Mouse (Mus musculus) ovary, adult 18-20 months (tissue): ENCODE measurements at regions not wholly inside any gene's neighbourhood (a gene's known extent, or its start where the extent isn't known, plus 50 kb on each side); places are given as distances from the start of the nearest gene placed in this dataset.

Experiments used
- DNase-seq: peaks from one replicate; pipeline ENCODE4 v3.0.0; 2022; ENCODE audit warnings: low spot score, mixed read lengths

DNA sequence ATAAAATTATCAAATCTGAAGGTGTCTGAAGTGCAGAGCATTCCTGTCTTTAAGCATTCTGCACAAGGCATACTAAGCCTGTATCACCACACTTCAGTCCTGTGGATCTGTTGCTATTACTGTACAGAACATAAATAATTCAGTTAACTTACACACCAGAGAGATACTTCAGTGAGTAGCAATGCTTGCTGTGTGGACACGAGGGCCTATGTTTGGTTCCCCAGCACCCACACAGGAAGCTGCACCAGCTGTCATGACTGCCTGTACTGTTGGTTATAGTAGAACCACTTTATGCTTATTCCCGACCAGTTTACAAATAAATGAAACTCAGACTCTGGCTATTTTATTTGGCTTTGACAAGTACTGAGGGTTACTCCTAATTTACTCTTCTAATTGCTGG lies 271.7 kb downstream of the Slc30a10 start:
- no peak for DNase-seq

DNA sequence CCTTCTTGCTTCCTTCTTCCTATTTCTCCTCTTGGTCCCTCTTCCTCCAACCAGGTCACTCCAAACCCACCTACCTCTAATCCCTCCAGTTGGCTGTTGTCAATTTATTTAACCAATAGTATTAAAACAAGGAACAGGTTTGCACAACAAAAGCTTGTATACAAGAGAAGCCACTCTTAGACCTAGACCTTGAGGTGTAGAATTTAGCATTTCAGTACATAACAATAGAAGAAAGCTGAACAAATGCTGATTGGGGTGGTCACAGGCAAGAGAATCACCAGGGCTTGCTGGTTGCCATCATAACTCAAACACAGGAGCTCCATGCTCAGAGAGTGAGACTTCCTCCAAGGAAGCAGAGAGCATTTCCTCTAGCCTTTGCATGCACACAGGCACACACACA lies 272.2 kb downstream of the Slc30a10 start:
- no peak for DNase-seq

DNA sequence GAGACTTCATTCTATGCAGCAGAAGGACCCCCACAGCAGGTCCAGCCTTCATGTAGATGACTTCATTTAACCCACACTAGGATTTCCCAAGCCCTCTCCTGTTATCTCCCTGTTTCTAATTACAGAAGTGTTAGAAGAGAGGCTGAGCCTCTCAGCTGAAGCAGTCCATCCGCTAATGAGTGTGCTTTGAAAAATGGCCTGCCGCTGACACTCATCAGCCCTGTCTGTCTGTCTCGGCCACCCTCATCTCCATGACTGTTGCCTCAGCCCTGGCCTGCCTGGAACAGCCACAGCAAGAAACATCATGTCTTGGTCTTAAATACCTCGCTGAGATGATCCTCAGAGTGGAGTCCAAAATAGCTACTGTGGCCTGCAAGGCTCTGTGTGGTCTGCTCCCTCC lies 273.1 kb downstream of the Slc30a10 start:
- no peak for DNase-seq

DNA sequence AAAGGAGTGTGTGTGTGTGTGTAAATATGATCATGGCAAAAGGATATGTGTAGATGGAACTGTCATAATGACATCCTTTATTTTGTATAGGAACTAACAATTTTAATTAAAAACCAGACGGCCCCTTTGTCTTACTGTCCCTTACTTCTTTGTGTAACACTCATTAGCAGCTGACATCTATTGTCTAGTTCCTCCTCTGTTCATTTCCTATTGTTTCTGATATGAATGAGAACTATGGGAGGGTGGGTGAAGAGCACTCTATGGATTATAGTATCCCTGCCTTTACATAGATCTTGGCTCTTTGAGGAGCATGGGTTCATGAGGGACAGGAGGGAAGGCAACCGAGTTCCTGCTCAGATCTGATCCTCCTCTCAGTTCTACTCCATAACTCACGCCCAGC lies 273.8 kb downstream of the Slc30a10 start:
- no peak for DNase-seq

DNA sequence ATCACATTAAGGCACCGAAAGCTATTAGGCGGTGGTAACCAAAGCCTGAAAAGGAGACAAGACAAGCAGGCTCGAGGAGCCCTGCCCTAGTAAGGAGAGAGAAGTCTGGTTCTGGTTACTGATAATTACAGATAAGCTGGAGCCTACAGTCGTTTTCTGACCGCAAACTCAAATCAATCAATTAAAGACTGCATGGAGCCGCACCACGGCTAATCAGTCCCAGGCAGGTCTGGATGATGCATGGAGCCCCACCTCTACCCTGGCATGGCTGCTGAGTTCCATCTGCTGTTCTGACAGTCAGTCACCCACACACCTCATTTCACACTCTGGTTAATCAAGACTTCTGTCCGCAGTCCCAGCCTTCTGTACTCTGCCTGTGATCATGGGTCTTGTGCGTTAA lies 276.4 kb downstream of the Slc30a10 start:
- no peak for DNase-seq

DNA sequence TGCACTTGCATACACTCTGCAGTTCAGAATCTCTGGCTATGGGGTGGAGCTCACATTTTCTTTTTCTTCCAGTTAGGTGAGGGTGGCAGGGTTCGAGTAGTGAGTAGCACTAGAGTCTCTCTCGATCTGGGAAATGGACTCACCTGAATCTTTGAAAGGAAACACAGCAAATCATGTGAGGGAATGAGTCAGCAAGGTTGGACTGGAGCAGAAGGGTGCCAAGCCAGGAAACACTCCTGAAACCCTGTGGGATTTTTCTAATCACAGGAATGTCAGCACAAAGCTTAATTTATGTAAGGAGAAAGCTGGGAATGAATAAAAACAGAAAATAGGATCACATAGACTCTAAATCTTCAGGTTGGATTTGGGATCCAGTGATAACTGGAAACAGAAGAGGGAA lies 282.1 kb downstream of the Slc30a10 start:
- DNase-seq, result no peak

DNA sequence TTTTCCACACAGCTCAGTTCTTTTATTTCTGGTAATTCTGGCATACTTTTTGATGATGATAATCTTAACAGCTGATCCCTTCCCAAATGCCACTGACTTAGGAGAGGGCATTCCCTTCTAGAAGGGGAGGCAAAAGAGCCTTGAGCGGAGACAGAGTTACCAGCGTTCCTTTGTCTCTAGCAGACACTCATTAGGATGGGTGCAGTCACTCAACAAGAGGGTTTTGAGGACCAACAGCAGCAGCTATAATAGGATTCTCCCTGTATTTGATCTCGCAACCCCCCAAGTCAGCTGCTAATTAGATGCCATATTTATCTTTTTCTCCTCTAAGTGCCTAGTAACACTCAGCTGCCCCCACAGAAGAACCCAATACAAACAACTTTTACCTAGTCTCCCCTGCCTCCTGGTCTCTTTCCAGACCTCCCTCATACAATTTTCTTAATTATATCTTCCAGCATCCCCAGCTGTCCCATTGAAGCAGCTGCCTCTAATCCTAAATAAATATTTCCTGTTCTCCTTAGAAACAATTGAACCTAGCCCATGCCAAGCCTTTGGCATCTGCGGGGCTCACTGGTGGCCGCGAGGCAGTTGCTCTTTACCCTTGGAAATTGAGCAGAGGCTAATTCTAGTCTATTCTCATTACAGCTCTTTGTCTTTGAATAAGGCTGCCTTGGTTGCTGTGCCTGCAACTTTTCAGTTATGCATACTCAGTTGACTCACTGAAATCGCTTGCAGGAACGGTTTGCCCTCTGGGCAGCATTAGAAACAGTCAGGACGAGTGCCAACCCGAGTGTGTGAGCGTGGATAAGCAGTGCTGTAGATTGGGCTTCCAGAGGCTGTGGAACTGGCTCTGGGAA lies 286.6 kb downstream of the Slc30a10 start:
- no peak for DNase-seq

DNA sequence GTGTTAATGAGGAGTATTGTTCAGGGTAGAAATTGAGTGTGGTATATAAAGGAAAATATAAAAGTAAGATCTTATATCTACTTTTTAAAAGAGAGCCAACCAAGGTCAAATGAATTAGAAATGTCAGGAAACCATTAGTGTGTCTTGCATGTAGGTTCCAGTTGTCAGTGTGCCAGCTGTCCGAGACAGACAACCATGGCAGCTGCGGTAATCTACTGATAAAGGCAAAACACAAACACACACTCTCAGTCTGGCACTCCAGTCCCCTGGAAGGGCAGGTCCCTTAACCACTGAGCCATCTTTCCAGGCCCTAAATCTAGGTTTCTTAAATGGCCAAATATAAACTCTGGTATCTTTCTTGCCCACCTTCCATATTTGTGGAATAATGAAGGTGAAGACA lies 294.6 kb downstream of the Slc30a10 start:
- no peak for DNase-seq

DNA sequence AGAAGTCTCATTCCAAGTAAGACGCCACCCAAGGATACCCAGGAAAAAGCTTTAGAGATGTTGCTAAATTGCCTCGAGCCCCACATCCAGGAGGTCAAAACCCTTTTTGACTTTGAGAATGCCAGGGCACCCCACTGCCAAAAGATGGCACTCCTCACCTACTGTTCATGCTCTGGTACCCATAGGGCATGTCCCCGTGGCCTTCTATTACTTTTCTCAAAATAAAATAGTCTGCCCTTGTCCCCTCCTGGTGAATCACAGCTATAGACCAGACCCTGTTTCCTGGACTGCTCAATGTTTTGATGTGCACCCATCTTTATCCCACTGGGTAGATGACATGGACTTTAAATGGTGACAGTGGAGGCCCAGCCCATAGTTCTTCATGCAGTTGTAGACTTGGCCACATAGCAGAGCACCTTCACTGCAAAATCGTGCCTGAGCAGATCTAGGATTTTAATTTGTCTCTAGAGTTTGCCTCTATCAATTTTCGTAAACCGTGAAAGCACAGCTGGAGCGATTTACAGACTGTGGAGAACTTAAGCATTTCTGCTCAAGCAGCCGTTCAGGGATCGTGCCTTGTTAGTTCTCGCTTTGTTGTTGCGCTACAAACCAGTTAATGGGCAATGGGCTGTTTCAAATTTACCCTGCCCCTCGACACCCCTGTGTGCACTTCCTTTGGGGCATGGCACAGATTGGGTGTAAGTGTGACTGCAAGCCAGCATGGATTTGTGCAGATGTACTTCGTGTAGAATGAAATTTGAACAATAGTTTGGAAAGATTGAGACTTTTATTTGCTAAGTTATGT lies 300.0 kb downstream of the Slc30a10 start:
- DNase-seq, result no peak

DNA sequence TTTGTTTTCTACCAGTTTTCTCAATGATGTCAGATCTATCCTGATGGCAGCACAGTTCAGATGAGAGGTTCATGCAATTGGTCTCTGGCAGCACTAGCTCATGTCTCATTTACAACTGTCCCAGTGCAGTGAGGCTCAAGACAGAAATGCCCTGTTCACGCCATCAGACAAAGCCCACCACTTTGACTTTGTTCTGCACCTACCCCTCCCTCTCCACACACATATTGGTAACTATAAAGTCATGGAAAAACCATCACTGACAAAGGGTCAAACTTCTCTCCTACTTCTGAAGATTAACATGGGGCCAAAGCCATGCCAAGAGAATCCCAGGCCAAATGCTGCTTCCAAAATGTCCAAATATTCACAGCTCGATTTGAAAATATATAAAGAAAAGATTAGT lies 302.7 kb downstream of the Slc30a10 start:
- no peak for DNase-seq

DNA sequence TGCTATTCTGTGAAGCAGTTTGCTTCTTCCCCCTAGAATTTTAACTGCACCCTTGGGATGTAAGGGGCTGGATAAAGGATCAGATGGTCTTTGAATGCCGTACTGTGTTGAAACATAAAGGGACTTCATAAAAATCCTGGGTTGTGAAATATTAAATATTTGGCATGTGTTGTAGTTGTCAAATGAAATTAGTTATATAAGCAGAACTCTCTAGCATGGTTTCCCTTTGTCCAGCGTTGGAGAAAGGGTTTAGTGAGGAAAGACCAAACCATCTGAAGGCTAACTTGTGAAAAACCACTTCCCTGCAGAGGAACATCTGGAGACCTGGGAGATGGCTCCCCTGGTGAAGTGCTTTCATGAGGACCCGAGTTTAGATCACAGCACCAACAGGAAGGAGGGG lies 319.6 kb downstream of the Slc30a10 start:
- DNase-seq, result no peak

DNA sequence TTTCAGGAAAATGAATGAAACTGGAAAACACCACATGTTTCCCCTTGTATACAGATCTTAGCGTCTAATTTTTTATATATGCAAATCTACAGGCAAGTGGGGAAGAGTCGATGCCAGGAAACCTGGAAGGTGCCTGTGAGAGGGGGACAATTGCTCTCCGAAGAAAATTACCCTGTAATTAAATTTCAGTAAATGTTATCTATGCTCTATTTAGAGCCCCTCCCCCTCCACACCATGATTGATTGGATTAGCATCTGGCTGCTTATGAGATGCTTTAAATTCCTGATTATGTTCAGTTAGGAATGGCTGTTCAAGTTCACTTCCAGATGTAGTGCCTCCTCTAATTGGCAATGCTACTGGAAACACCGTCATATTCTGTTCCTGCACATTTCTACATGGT lies 325.0 kb downstream of the Slc30a10 start:
- DNase-seq, result no peak

DNA sequence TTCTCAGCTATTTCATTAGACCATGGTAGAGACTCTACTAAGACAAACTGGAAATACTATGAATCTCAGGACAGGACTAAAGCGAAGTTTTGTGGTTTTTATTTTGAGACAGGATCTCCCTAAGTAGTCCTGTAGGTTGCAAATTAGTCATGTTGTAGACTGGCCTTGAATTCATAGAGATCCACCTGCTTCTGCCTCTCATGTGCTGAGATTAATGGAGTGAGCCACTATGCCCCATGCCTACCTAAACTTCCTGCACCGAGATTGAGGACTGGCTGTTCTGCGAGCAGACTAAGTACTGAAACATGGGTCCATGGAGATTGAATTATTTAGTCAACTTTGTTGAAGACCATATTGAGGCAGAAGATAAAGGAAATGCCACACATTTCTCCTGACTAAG lies 315.0 kb downstream of the Lyplal1 start:
- DNase-seq, result no peak

DNA sequence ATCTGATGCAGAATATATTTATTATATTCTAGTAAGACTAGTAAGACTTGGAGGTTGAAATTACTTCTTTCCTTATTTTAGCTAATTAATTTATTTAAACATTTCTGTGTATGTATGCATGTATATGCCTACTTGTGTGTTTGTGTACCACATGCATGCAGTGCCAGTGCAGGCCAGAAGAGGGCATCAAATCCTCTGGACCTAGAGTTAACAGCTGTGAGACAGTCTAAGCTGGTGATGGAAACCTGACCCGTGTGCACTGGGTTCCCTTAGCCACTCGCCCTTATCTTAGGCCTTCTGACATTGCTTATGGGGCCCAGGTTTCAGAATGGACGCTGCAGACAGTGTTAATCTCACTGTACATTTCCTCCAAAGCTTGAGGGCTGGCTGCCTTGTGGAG lies 302.2 kb downstream of the Lyplal1 start:
- no peak for DNase-seq

DNA sequence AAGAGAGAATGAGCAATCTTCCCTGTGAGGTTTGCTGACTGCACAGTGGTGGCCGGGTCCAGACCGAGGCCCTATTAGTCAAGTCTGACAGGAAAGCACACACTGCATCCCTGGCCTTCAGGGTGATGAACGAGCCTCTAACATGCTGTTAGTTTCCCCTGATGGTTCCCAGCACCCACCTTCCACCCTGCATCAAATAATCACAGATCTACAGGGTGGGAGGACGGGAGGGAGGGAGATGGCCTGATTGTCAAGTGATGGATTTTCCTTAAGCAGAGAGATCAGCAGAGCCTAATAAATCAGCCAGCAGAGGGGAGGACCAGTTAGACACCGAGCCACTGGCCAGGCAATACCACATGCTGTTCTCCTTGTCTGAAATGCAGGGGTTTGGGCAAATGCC lies 298.1 kb downstream of the Lyplal1 start:
- no peak for DNase-seq

DNA sequence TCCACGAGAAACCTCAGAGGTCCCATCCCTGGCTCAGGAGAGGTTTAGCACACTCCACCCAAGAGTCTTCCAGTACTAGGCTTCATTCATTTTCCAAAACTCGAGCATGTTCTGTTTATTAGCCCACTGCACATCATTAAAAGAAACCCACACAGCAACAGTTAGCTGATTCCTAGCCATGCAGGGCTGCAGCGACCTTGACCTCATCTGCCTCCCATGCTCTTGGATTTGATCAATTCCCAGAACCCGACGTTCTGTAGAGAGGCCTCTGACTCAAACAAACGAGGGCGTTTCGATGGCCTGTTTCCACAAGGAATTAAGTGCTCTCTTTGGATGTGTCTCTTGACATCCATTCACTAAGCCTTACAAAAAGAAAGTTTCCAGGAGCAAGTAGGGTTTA lies 294.9 kb downstream of the Lyplal1 start:
- no peak for DNase-seq

DNA sequence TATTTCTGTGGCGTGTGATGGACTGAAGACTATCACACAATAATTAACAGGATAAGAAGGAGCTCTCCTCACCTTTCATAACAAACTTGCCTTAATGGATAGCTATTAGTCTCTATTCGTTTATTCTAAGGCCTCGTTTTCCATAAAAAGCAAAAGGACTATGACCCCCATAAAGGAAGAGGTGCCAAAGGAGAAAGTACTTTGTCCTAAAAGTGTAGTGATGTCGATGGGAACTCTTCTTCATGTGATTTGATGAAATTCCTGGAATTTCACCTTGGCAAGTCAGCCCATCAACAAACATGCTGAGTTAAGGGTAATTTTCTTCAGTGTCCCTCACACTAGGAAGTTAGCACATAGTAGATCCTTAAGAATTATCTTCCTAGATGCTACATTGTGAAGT lies 293.9 kb downstream of the Lyplal1 start:
- DNase-seq, result no peak

DNA sequence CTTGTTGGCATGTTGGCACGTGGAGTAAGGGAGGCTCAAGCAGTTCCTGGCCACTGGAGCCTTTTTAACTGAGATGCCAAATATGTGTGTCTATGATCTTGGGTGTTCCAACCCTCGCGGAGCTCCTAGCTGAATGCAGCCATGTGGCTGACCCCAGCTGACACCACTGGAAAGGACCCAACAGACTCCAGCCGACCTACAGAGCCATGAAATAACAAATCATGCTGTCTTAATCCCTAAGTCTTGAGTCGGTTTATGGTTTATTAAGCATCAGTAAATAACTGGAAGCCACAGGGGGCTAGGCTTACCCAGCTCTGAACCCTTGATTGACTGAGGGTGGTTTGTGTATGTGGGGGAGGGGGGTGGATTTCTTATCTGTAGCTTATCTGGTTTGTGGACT lies 293.2 kb downstream of the Lyplal1 start:
- DNase-seq, result no peak

DNA sequence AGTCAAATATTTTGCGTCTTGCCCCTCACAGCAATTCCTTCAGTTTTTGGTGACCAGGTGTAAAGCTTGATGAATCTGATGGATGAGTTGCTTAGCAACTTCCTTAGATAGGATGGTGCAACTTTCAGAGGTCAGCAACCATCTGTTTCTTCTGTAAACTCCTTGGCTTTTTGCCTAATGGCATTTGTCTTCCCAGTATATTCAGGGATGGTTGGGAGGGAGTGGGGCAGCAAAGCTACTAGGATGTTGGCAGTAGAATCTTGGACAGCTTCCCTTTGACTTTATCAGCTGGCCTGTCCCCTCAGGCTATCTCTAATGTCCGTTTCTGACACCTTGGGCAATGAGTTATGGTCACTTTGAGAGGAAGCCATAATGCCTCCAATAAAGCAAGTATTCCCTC lies 289.1 kb downstream of the Lyplal1 start:
- no peak for DNase-seq

DNA sequence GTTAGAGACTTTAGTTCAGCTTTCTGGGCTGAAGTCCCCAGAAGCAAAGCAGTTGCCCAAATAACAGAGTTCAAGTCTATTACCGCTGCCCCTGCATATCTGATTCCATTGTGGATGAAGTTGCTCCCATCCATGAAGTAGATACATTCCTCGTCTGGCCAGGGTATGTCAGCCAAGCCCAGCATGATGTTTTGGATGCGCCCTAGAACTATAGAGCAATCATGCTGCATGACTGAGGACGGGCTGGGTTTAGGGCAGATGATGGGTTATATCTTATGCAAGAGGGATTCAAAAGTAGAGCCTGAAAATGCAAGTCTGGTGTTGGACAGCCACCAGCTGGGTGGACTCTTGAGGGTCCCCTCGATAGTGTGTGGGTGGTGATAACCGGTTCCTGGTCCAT lies 288.6 kb downstream of the Lyplal1 start:
- no peak for DNase-seq

DNA sequence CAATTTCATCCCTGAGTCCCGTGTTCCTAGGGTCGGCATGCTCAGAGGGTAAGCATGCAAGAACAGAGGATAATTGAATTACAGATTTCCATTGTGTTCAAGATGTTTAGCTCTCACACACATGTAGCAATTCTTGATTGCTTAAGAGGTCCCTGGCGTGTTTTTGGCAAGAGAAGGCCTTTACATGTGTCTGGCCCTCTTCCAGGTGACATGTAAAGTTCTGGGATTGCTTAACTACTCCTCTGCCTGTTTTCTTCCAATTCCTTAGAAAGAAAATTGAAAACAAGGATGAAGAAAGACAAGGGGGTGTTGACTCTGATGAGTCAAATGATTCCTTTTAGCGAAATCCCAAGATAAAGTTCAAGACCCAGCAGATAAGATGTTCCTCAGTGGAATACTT lies 285.1 kb downstream of the Lyplal1 start:
- DNase-seq, result no peak

DNA sequence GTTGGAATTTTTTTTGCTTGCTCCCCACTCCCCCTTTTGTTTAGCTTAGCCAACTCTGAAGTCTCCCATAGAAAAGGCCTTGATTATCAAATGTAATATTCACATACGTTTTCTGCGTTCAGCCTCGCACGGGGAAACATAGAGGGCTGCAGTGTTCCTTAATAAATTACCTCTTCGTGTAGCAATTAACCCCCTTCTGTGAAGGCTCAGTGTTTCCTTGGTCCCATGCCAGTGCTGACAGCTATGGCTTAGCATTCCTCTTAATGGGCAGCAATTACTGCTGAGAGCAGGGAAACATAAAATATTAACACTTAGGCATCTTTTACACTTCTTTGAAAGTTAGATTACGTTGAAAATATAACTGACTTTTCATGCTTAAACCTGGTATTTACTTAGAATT lies 282.9 kb downstream of the Lyplal1 start:
- no peak for DNase-seq

DNA sequence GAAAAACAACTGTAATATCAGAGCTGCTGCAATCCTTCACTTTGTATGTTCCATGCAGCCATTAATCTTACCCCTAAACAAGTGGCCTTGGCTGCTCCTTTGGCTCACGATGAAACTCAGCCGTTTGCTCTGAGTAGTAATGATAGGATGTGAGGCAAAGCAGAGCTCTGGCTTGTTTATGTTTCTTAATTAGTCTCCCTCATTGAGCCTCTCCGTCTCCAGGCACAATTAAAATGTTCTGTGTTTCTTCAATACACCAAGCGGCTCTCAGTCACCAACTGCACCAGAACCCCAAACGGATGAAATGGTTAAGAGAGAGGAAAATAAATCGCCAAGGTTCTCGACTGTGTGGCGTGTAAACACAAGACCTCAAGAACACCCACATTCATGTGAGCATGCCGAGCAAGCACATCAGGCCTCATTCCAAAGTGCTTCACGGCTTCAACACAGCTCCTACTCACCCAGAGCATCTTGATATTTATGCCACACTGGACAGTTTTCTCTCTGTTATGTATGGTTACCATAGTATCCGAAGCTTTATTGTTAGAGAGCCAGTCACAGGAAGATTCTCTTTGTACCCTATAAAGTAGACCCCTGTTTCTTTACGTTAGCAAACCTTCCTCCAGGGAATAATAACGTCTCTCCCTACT lies 280.4 kb downstream of the Lyplal1 start:
- no peak for DNase-seq
